Mouse (Mus musculus) monocyte, adult 2 months (primary cell): ENCODE results near the gene Rnase10.
"Not testable (repeated sequence)": the region's sequence is repeated elsewhere in the genome, so short reads cannot be mapped to it uniquely, and the experiment has no call there.

Source experiments
- DNase-seq, 2 experiments: peaks; one replicate each; pipeline ENCODE4 v3.0.0; 2022; ENCODE audit warnings: low spot score in 2 of 2, low read depth in 1 of 2

Rnase10 gene

DNA sequence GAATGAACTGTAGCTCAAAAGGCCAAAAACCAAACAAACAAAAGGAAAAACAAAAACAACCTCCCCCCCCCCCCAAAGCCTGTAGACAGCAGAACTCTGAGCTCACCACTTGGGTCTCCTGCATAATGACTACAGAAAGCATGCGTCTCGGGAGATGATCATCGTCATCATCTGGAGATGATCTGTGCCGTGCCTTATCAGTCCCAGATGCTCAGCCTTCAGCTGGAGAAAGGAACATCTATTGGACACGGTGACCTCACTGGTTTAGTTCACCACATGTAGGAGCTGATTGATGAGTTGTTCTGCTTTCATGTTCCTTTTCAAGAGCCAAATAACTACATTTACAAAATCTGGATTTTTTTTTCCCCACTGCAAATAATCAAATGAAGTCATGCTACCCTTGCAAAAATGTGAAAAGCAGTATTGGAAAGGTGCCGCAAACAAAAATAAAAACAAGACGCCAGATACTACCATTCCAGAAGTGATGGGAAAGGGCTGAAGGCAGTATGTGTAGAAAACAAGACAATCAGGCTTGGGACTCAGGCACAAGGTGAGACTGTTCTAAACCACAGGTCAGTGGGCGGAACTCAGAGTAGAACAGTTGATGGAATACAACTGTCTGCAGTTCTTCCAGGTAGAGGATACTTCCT, at the start of gene Rnase10:
Gene Rnase10, plus strand, starts transcription at position 600 of the 650 bp plus-strand sequence.
- no peak for DNase-seq

GRCm38 (mm10) chr14:50958289-50958995, 49.1 kb upstream of the Rnase10 start:
- not testable (repeated sequence) for DNase-seq

GRCm38 (mm10) chr14:50968216-50968980, 39.2 kb upstream of the Rnase10 start:
- no peak for DNase-seq

DNA sequence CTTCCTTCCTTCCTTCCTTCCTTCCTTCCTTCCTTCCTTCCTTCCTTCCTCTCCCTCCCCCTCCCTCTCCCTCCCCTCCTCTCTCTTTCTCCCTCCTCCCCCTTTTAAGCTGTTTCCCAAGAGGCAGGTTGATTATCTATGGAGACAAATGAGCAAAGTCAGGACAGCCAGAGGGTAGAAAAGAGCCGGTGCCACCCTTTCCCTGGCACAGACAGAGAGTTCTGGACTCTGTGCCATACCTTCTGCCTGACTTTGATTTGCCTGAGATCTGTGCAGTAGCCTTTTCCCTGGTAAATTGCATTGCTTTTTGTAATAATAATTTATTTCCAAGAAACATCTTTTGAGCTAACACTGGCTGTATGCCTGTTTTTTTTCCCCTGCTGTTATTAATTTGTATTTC, 38.5 kb upstream of the Rnase10 start:
- DNase-seq = no peak

GRCm38 (mm10) chr14:50969558-50970544, 37.7 kb upstream of the Rnase10 start:
- no peak for DNase-seq

GRCm38 (mm10) chr14:50970822-50971221, 36.7 kb upstream of the Rnase10 start:
- DNase-seq = no peak

DNA sequence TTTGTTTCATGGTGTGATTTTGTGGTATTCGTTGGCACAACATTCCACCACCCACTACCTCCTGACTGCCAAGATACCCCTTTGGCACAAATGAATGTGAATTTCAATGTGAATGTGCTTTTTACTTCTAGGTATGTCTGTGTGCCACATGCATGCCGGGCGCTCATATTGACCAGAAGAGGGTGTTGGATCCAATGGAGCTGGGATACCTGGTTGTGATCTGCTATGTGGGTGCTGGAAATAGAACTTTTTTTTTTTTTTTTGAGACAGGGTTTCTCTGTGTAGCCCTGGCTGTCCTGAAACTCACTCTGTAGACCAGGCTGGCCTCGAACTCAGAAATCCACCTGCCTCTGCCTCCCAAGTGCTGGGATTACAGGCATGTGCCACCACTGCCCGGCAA, 34.5 kb upstream of the Rnase10 start:
- DNase-seq = not testable (repeated sequence)

GRCm38 (mm10) chr14:50973700-50974099, 33.9 kb upstream of the Rnase10 start:
- no peak for DNase-seq

DNA sequence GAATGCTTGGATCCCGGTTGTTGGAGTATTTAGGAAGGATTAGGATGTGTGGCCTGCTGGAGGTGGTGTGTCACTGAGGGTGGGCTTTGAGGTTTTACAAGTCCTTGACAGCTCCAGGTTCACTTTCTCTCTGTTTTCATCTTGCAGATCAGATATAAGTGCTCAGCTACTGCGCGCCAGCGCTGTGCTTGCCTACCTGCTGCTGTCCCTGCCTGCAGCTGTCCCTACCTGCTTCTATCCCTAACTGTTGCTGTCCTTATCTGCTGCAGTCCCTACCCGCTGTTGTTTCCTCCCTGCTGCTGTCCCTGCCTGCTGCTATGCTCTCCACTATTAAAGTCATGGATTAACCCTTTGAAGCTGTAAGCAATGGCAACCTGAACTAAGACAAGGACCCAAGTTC, 32.5 kb upstream of the Rnase10 start:
- no peak for DNase-seq

DNA sequence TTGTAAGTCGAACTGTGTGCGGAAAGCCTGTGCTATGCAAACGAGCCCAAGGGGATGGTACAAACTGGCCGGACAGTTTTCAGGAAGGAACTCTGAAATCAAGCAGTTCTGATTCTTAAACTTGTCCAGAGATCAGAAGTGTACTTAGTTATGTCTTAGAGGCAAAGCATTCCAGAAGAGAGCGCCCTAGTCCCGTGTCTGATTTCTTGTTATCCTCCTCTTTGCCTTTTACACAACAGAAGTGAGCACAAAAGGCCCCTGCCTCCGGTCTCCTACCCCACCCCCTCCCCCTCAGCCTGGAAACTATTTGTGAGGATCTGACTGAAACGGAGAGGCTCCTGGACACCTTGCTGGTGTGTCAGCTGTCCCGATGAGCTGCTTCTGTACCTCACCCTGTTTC, 30.9 kb upstream of the Rnase10 start:
- no peak for DNase-seq

- DNase-seq = not testable (repeated sequence)
Observed at GRCm38 (mm10) chr14:50978451-50978850, 29.1 kb upstream of the Rnase10 start.

- no peak for DNase-seq
Observed at GRCm38 (mm10) chr14:50979631-50980030, 27.9 kb upstream of the Rnase10 start.

DNA sequence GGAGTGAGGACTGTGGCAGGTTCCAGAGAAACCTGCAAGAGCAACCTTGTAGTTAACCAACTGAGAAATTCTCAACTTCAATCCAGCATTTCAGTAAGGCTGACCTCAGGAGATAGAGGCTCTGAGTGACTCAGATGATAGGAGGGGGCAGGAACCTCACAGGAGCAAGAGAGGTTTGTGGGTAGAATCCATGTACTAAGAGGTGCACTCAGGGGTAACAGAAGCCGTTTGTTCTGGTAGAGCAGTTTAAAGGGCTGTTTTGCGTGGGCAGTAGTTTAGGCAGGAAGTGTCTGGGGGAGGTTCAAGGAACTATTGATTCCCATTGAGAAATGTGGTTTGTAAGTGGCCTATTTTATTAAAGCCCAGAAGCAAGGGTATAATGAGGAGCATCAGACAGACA, 26.3 kb upstream of the Rnase10 start:
- DNase-seq = no peak

- DNase-seq = no peak
Observed at GRCm38 (mm10) chr14:50981837-50982236, 25.7 kb upstream of the Rnase10 start.

DNA sequence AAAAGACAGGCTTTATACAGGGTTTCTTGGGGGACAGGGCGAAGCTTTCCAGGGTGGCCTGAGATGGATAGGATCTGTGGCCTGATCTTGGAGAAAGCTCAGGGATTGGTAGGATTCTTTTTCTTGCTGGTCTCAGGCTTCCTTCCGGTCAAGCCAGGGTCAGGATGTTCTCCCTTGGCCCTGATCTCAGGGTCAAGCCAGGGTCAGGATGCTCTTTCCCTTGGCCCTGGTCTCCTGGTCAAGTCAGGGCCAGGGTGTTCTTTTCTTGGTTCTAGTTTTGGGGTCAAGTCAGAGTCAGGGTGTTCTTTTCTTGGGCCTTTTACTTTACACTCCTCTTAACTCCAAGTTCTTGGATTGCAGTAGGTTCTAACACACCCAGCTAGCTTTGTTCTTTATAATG, 19.9 kb upstream of the Rnase10 start:
- DNase-seq = no peak

- no peak for DNase-seq
Observed at GRCm38 (mm10) chr14:50991037-50991436, 16.5 kb upstream of the Rnase10 start.

DNA sequence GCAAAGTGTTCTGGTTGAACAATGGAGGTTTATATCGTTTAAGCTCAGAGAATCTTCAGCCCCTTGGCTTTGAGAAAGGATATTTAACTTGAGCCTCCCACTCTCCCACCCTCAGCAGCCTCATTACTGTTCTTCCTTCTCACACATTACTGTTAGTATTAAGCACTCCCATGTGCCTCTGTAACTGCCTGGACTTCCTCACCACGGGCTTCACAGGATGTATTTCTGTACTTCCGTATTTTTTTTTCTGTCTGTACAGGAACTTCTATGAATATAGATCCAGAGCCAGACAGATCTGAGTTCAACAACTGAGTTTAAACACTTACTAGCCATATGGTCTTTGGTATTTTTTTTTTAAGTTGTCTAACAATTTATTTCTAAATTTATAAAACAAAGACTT, 10.5 kb upstream of the Rnase10 start:
- no peak for DNase-seq

DNA sequence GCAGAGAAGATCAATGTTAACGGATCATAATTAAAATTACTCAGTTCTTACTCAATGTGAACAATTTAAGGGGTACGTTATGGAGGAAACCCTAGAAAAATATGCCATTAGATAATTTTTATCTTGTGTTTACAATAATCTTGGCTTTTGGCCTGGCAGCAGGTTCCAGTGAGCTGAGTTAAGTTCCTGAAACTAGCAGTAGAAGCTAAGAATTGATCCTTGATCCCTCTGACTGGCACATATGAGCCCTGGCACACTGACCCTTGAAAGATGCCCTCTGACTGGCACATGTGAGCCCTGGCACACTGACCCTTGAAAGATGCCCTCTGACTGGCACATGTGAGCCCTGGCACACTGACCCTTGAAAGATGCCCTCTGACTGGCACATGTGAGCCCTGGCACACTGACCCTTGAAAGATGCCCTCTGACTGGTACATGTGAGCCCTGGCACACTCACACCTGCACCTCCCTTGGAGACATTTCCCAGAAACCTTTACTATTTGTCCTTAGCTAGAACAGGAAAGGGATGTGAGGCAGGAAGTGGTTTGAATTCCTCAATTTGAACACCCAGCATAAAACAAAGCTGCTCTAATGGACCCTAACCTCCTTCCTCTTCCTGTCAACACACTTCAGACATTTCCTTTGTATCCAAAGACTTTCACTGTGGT, 9.4 kb upstream of the Rnase10 start:
- DNase-seq = no peak

GRCm38 (mm10) chr14:51007914-51008713, 563 bp downstream of the Rnase10 start:
- DNase-seq = no peak

DNA sequence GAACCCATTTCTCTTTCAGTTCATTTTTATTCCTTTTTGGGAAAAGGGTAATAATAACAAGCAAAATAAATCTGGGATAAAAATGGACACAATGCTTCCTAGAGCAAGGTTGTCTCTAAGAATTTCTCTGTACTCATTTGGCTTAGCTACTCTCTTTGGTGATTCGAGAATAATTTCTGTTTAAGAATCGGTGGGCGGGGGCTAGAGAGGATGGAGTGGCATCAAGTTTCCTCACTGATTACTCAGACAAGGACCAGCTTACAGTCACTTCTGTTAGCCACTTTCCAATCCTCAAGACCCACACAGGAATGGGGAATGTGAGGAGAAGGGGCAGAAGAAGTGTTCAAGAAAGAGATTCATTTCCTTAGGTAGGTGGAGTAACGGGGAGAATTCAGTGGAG, 1.2 kb downstream of the Rnase10 start:
- no peak for DNase-seq
